Mouse (Mus musculus) gastrocnemius, adult 18-20 months (tissue): ENCODE results near the gene Kif3a. TPM values are rescaled to one million over a fixed set of nuclear protein-coding genes. Genes with fewer than 3 reads are reported as not detected.
A peak's percentile ranks its signal among the peaks of the same experiment; 100 is the strongest.

Experiments used
- DNase-seq: peaks from one replicate; pipeline ENCODE4 v3.0.0; 2021; ENCODE audit warnings: low spot score
- total RNA-seq, 2 experiments: library from RNA; stranded (reverse); gene quantifications; 2 replicates each; pipeline ENCODE4 v1.2.3; 2021

Gene Kif3a
- total RNA-seq, 2 experiments from 2014 or later: 4.5 to 5.0 TPM

- no peak for DNase-seq
Observed at GRCm38 (mm10) chr11:53615575-53615974, 48.4 kb downstream of the Kif3a start.

GRCm38 (mm10) chr11:53616748-53617558 is 49.8 kb downstream of the Kif3a start:
- peak; percentile 7 for DNase-seq

DNA sequence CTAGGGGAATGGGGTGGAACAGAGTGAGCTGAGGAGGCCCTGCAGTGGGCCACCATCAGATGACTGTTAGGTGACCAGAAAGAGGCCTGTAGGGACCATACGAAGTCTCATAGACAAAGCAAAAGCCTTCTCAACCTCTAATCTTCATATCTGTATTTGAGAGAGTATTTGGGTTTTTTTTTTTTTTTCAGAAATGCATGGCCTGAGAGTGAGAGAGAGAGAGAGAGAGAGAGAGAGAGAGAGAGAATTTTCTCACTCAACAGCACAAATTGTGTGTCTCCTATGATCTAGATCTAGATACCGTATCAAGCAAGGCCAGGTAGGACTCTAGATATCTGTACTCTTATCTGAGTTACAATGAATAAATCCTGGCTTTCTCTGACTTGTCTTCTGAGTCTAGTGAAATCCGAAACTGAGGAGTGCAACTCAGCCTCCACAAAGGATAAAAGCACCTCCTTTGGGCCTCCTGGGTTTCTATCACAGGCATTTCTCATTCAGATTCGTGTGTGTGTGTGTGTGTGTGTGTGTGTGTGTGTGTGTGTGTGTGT is 50.5 kb downstream of the Kif3a start:
- no peak for DNase-seq

GRCm38 (mm10) chr11:53618619-53619198 is 51.5 kb downstream of the Kif3a start, which contains the start of gene Il4:
Gene Il4, minus strand, starts transcription at chr11:53618669.
- no peak for DNase-seq

DNA sequence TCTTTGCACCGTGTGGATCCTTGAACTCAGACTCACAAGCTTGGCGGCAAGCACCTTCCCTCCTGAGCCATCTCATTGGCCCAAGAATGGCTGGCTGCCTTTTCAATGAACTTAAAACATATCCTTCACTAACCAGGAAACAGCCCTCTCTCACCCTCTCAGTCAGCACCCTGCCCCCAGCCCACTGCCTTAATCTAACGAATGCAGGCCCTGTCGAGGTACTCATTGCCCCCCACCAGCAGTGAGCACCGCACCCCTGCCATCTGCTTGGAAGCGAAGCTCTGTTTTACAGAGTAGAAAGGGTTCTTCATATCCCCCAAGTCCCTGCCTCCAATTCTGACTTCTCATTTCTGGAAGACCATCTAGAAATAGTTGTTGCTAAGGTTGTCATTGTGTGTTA is 52.2 kb downstream of the Kif3a start:
- DNase-seq: no peak

GRCm38 (mm10) chr11:53620094-53620493 is 52.9 kb downstream of the Kif3a start:
- DNase-seq: no peak

DNA sequence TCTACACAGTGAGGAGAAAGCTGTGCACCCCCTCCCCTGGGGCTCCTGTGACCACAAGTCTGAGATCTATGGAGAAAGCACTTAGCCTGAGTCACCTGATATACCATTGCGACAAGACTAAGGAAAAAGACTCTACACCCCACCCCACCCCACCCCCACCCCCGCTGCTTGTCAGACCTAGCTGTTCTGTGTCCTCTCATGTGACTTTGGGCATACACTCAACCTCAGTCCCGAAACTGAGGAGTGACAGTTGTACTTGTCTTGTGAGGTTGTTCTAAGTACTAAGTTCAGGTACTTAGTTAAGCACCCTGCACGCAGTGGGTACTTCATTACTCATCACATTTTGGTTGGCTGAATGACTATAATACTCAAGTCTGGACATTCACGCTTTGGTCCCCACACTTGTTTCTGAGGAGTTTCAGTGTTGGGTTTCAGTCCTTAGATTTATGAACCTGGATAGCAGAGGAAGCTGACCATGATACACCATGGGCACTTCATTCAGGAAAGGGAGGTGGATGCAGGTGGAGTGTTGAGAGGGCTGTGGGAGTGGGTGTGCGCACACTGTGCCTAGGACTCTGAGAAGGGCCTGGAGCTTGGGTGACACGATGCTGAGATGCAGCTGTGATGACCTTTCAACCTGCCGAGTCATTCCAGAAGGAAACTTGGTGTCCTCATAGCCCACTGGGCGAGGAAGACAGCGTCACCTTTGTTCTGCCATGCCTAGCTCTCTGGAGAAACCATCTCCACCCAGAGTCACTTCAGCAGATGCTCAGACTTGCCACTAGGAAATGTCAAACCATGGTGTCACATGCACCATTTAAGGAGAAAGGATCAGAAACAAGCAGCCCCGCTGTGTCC is 54.6 kb downstream of the Kif3a start:
- DNase-seq: no peak

DNA sequence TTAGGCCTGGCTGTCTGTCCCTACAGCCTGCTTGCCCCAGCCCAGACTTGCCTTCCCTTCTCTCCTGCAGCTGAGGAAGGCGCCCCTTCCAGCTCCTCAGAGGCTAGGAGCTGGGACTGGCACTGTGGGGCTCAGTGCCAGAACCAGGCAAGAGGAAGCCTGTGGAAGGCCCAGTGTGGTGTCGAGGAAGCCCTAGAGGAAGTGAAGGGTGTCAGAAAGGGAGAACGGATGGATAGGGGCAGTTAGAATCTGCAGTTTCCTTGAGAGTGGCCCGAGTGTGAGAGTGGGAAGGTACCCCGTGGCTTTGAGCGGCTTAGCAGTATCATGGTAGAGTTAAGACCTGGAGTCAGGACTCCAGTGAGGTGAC is 55.2 kb downstream of the Kif3a start:
- DNase-seq: no peak

DNA sequence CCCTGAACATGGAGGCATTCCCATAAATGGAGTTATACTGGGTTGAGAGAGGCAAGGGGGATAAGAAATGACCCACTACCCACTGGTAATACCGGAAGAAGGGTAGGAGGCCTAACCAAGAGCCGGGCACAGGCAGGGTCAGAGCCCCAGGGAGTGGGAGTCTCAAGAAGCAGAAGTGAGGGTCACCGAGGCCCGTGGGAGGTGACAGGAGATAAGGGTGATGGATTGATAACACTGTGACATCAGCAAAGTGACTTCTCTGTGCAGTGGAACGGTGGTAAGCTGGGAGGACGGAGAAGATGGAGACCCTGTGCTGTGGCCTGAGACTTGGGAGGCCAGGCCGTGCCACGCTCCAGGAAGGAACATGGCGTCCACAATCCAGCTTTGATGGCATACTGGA is 56.4 kb downstream of the Kif3a start:
- DNase-seq: no peak

DNA sequence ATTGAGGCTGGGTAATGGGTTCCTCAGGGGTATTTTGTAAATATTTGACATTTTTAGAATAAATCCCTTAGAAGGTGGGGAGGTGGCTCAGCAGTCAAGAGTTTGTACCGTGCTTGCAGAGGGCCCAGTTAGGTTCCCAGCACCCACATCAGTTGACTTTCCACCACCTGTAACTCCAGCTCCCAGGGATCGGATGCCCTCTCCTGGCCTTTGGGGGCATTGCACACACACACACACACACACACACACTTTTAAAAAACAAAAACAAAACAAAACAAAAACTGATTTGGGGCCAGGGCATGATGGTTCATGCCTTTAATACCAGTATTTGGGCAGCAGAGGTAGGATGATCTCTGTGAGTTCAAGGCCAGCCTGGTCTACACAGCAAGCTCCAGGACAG is 56.9 kb downstream of the Kif3a start:
- no peak for DNase-seq

- DNase-seq: no peak
Observed at GRCm38 (mm10) chr11:53626802-53627373, 59.7 kb downstream of the Kif3a start.

GRCm38 (mm10) chr11:53627859-53628258 is 60.7 kb downstream of the Kif3a start:
- peak; percentile 75 for DNase-seq

DNA sequence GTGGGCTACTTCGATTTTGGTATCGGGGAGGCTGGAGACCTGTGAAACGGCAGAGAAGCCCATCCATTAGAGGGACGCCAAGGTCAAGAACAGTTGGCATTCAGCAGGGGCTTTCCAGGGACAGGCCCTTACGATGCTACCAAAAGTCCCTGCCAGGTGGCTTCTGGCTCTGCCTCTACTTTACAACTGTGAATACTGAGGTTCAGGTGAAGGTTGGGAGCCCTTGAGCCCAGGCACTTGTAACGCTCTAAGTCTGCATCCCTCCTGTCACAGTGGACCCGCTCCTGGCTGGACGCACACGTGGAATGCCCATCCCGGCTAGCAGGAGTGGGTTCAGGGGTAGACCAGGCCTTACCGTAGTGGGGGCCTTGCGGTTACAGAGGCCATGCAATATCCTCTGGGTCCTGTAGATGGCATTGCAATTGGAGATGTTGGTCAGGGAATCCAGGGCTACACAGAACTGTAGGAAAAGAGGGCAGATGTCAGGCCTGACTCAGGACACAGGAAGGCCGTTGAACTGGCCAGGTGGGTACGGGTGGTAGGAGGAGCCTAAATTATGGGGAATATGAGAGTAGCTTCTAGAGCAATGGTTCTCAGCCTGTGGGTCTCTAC is 65.0 kb downstream of the Kif3a start:
- DNase-seq: no peak

DNA sequence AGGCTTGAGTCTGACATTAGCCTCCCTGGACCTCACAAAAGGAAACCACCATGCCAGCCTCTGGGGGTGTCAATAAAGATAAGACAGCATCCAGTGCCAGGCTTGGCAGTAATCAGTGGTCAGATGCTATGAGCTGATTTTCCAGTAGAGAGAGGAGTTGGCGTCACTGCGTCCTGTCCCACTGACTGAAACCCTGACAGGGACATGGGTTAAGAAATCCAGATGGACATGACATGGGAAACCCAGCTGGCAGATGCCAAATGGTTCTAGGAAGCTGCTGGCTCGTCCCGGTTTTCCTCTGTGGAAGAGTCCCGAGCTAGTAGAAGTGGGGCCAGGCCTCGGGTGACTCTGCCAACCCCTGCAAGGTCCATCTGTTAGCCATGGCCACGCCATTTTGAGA is 66.5 kb downstream of the Kif3a start:
- DNase-seq: no peak

DNA sequence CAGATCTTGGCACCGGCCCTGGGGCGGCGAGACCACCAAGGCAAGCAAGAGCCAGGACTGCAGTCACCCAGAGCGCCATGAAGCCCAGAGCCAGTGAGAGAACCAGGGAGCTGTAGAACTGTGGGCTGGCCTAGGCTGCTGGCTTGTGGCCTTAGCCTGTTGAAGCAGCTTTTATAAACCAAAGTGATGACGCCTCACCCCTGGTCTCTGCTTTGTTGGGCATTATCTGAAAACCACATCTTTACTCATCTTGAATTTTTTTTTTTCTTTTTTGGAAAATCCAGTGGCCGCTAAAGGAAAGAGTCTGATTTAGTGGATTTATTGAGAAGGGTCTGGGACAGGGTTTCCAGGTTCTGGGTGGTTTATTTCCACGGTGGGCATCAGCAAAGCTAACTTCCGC is 67.4 kb downstream of the Kif3a start, which contains the start of gene Il13:
TSS of gene Il13 (minus strand) at position 147 of the 400 bp plus-strand sequence.
- no peak for DNase-seq

- DNase-seq: no peak
Observed at GRCm38 (mm10) chr11:53635590-53636182, 68.5 kb downstream of the Kif3a start.

- DNase-seq: no peak
Observed at GRCm38 (mm10) chr11:53636183-53636646, 69.0 kb downstream of the Kif3a start.

GRCm38 (mm10) chr11:53637046-53637802 is 70.0 kb downstream of the Kif3a start:
- DNase-seq: no peak

- no peak for DNase-seq
Observed at GRCm38 (mm10) chr11:53637803-53638260, 70.7 kb downstream of the Kif3a start.
